Mouse (Mus musculus): ENCODE results near the gene Snap91.

- no peak for TF ChIP-seq CTCF (IDR thresholded peaks at IDR 0.05; ENCODE audit: borderline replicate concordance, extremely low read depth, insufficient read depth, insufficient read length)
- TF ChIP-seq POLR2A (IDR thresholded peaks at IDR 0.05; ENCODE audit: borderline replicate concordance, extremely low read depth, insufficient read depth, insufficient read length, poor library complexity, severe bottlenecking) = no peak
Observed at GRCm38 (mm10) chr9:86857626-86858025, 22.8 kb downstream of the Snap91 start.
